8 mouse cellular contexts compared by ENCODE assay signal in genomic region chr1:118321661-118322201, GRCm38 (mm10). TPM values are rescaled to one million over a fixed set of nuclear protein-coding genes. Genes with fewer than 3 reads are reported as not detected.
A peak's percentile ranks its signal among the peaks of the same experiment; 100 is the strongest.
DNase-seq lines count a peak whose midpoint lies in the region; ATAC-seq lines count a peak whose summit lies in the region.

Nifk (plus strand) TSS chr1:118321839.

- H3K4me2 ChIP-seq in heart, embryonic 14.5 days (ENCODE audit: low read length), result peak within 1 kb of the TSS; percentile 86
- peak within 1 kb of the TSS; percentile 82 for H3K4me2 ChIP-seq in liver, embryonic 13.5 days
- peak within 1 kb of the TSS; percentile 89 for H3K4me2 ChIP-seq in stomach, embryonic 16.5 days (ENCODE audit: low read depth, low read length)

- no peaks in the 10 kb centered on the region for H3K27me3 ChIP-seq in heart, embryonic 14.5 days (ENCODE audit: control insufficient read depth, insufficient read depth, low read length)
- peaks cover 18% of the 10 kb centered on the region for H3K27me3 ChIP-seq in liver, embryonic 13.5 days
- H3K27me3 ChIP-seq in stomach, embryonic 16.5 days (ENCODE audit: control insufficient read depth, insufficient read depth, low read length), result no peaks in the 10 kb centered on the region

- ATAC-seq in heart, embryonic 14.5 days (ENCODE audit: insufficient number of reproducible peaks, insufficient read depth, low FRiP score, low read depth), result peak; percentile 90
- ATAC-seq in liver, embryonic 13.5 days (ENCODE audit: low read depth), result peak; percentile 90
- ATAC-seq in stomach, embryonic 16.5 days (ENCODE audit: insufficient read depth, low FRiP score), result peak; percentile 94

- no peaks in the 10 kb centered on the region for H3K9me3 ChIP-seq in heart, embryonic 14.5 days (ENCODE audit: control insufficient read depth, low read length)
- H3K9me3 ChIP-seq in liver, embryonic 13.5 days (replicated peaks), result no peaks in the 10 kb centered on the region
- H3K9me3 ChIP-seq in stomach, embryonic 16.5 days (replicated peaks; ENCODE audit: control insufficient read depth, low read length), result no peaks in the 10 kb centered on the region

- under 1% methylated on average over 37 of the region's 37 CpGs for WGBS in heart, embryonic 14.5 days
- WGBS in liver, embryonic 13.5 days (ENCODE audit: insufficient replicate concordance), result under 1% methylated on average over 37 of the region's 37 CpGs
- WGBS in stomach, embryonic 16.5 days, result under 1% methylated on average over 37 of the region's 37 CpGs

- H3K4me1 ChIP-seq in brown adipose tissue, adult 24 weeks (ENCODE audit: control insufficient read depth, insufficient read depth, insufficient read length, low read length), result peaks cover 4% of the 10 kb centered on the region; the same call in 1 of the 2 replicates
- peaks cover 7 to 8% of the 10 kb centered on the region in 2 experiments for H3K4me1 ChIP-seq in heart, embryonic 14.5 days (ENCODE audit: control insufficient read depth in 2 of 2, insufficient read depth in 2 of 2, low read length in 2 of 2)
- peaks cover 29% of the 10 kb centered on the region for H3K4me1 ChIP-seq in liver, embryonic 13.5 days (replicated peaks)
- H3K4me1 ChIP-seq in stomach, embryonic 16.5 days (ENCODE audit: control insufficient read depth, insufficient read depth, low read length), result peaks cover 8% of the 10 kb centered on the region

- H3K27ac ChIP-seq in brown adipose tissue, adult 24 weeks (replicated peaks; ENCODE audit: low read depth, low read length), result 0 out of 2 replicates have a peak within 1 kb of the TSS, but pooled peaks have one; percentile 15
- H3K27ac ChIP-seq in heart, embryonic 14.5 days (replicated peaks in 1 of 2; ENCODE audit: control insufficient read depth in 1 of 2, insufficient read depth in 1 of 2, low read depth in 2 of 2, low read length in 2 of 2), result peak within 1 kb of the TSS; percentile 0 to 55; a peak in 1 of 4 replicates
- peak within 1 kb of the TSS; percentile 48 for H3K27ac ChIP-seq in liver, embryonic 13.5 days
- H3K27ac ChIP-seq in stomach, embryonic 16.5 days (ENCODE audit: low read length), result peak within 1 kb of the TSS; percentile 3; the same call in 1 of the 2 replicates

- DNase-seq in CD4-positive, CD25-positive, alpha-beta regulatory T cell, adult 2 months (ENCODE audit: low read depth, low spot score), result peak; percentile 98
- peak; percentile 56 for DNase-seq in fat pad, adult 2 months (ENCODE audit: extremely low read depth, low read depth, low spot score)
- peak; percentile 95 for DNase-seq in kidney, postnatal 14 days
- peak; percentile 86 for DNase-seq in liver, embryonic 13.5 days
- peak; percentile 95 for DNase-seq in neural tube, embryonic 10.5 days (ENCODE audit: extremely low spot score, low spot score)

- peaks cover 31% of the 10 kb centered on the region for H3K36me3 ChIP-seq in heart, embryonic 14.5 days (ENCODE audit: control insufficient read depth, insufficient read depth, low read length)
- peaks cover 30% of the 10 kb centered on the region for H3K36me3 ChIP-seq in liver, embryonic 13.5 days
- peaks cover 9% of the 10 kb centered on the region; the same call in 1 of the 2 replicates for H3K36me3 ChIP-seq in stomach, embryonic 16.5 days (ENCODE audit: control insufficient read depth, insufficient read depth, low read length)

- peak within 1 kb of the TSS; percentile 93 for H3K9ac ChIP-seq in heart, embryonic 14.5 days (ENCODE audit: low read length)
- H3K9ac ChIP-seq in liver, embryonic 13.5 days, result peak within 1 kb of the TSS; percentile 82
- peak within 1 kb of the TSS; percentile 87 for H3K9ac ChIP-seq in stomach, embryonic 16.5 days (ENCODE audit: low read length)

- peak within 1 kb of the TSS; percentile 76 for H3K4me3 ChIP-seq in brown adipose tissue, adult 24 weeks (ENCODE audit: insufficient read depth, low read depth, low read length)
- H3K4me3 ChIP-seq in heart, embryonic 14.5 days (ENCODE audit: control insufficient read depth in 1 of 2, insufficient read depth in 1 of 2, low read depth in 1 of 2, low read length in 2 of 2), result peak within 1 kb of the TSS; percentile 74 to 92
- H3K4me3 ChIP-seq in liver, embryonic 13.5 days (replicated peaks), result peak within 1 kb of the TSS; percentile 79
- peak within 1 kb of the TSS; percentile 88 for H3K4me3 ChIP-seq in stomach, embryonic 16.5 days (replicated peaks; ENCODE audit: low read length)

RNA-seq across cellular contexts. Expression of gene Nifk, which starts in this region (rescaled TPM):
- 18.9 and 23.5 TPM in 2 replicates for polyA plus RNA-seq in brown adipose tissue, adult 24 weeks (2012; ENCODE audit: insufficient read depth, insufficient read length, missing spikeins)
- polyA plus RNA-seq in heart, embryonic 14.5 days (2014; fragmentation: Nextera tagmentation; extraction: Ambion mirVana), result 42.6 and 44.0 TPM in 2 replicates
- polyA plus RNA-seq in liver, embryonic 13.5 days (2015; fragmentation: Nextera tagmentation; extraction: Ambion mirVana), result 67.2 and 84.2 TPM in 2 replicates
- polyA plus RNA-seq in stomach, embryonic 16.5 days (2015; fragmentation: Nextera tagmentation; extraction: Ambion mirVana), result 72.1 and 74.6 TPM in 2 replicates

Comparison
In these comparisons a context has a peak if more than half of its experiments do, and no peak if none do; other contexts are left out.
1. Peak in every context shown above with its lines: DNase-seq, ATAC-seq, H3K4me3 ChIP-seq and H3K27ac ChIP-seq.